Mouse (Mus musculus) E14TG2a.4 (cell line): ENCODE data around the gene Vldlr.

Experiments
- CTCF ChIP-seq: conservative IDR thresholded peaks from 2 replicates; pipeline ENCODE4 v1.5.1; 2014; ENCODE audit warnings: low read length
- NANOG ChIP-seq: IDR thresholded peaks from 2 replicates; pipeline ENCODE4 v1.6.1; 2014; ENCODE audit warnings: borderline replicate concordance, low read length, mixed read lengths
- POU5F1 ChIP-seq: IDR thresholded peaks from 2 replicates; pipeline ENCODE4 v1.6.1; 2014; ENCODE audit warnings: low read length, borderline replicate concordance

GRCm38 (mm10) chr19:27167601-27168319 lies 48.5 kb upstream of the Vldlr start:
- no peak for TF ChIP-seq CTCF
- no peak for TF ChIP-seq POU5F1
- no peak for TF ChIP-seq NANOG
